ENCODE assay signal across 29 mouse cellular contexts in the genomic region with DNA sequence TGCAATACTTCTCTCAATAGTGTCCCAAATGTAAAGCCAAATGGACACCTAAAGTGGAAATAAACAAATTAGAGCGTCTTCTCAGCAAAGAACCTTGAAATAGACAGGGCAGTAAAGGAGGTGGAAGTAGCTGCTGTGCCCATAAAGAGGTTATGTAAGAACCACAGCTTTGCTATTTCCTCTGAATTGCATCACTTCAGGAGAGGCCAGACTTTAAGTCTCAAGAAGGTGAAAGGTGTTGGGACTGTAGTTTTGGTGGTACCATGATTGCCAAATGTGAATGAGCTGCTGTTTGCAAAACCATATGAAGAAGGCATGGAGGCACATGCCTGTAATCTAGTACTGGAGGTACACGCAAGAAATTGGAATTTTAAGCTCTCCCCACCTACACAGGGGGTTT.
"Had no signal": no experiment of that assay in that cellular context is flagged by ENCODE, and none has a peak within 500 bp of the region (broad histone marks: within the 10 kb centered on the region; RNA-seq: fewer than 3 reads in every experiment).

No protein-coding gene starts in this region.

- H3K36me3 ChIP-seq: limb, embryonic 10.5 days; limb, embryonic 12.5 days; limb, embryonic 13.5 days; limb, embryonic 15.5 days; liver, embryonic 12.5 days; liver, embryonic 13.5 days; liver, embryonic 15.5 days; lung, embryonic 15.5 days; midbrain, embryonic 10.5 days; midbrain, embryonic 12.5 days; midbrain, embryonic 13.5 days; midbrain, embryonic 15.5 days had no signal

- H3K4me3 ChIP-seq: left cerebral cortex, adult 2 months; limb, embryonic 10.5 days; limb, embryonic 12.5 days; limb, embryonic 13.5 days; limb, embryonic 15.5 days; liver, embryonic 12.5 days; liver, embryonic 13.5 days; liver, embryonic 15.5 days; lung, embryonic 15.5 days; megakaryocyte, embryonic 14.5 days; midbrain, embryonic 10.5 days; midbrain, embryonic 12.5 days; midbrain, embryonic 13.5 days; midbrain, embryonic 15.5 days had no signal

- H3K4me2 ChIP-seq: limb, embryonic 12.5 days; limb, embryonic 13.5 days; limb, embryonic 15.5 days; liver, embryonic 11.5 days; liver, embryonic 12.5 days; liver, embryonic 13.5 days; liver, embryonic 15.5 days; lung, embryonic 14.5 days; lung, embryonic 15.5 days; midbrain, embryonic 11.5 days; midbrain, embryonic 12.5 days; midbrain, embryonic 13.5 days; midbrain, embryonic 15.5 days had no signal

- ATAC-seq: liver, embryonic 12.5 days; liver, postnatal 0 days; lung, postnatal 0 days; midbrain, embryonic 13.5 days; midbrain, embryonic 15.5 days; midbrain, embryonic 16.5 days had no signal

- DNase-seq: left cerebral cortex, postnatal 4 days; liver; liver, embryonic 13.5 days; liver, postnatal 0 days; lung, adult 18-20 months; lung, adult 2 months; lung, embryonic 14.5 days; lung, postnatal 10 days; lung, postnatal 14 days; lung, postnatal 36 days; lung, postnatal 4 days; midbrain, embryonic 14.5 days had no signal

- H3K27me3 ChIP-seq: limb, embryonic 12.5 days; limb, embryonic 13.5 days; limb, embryonic 15.5 days; liver, embryonic 12.5 days; liver, embryonic 13.5 days; liver, embryonic 15.5 days; lung, embryonic 15.5 days; megakaryocyte, embryonic 14.5 days; midbrain, embryonic 12.5 days; midbrain, embryonic 13.5 days; midbrain, embryonic 15.5 days had no signal
